Mouse (Mus musculus): Measurements from ENCODE around the gene Stat5b.
A peak's percentile ranks its signal among the peaks of the same experiment; 100 is the strongest.

Gene Stat5b

GRCm38 (mm10) chr11:100865618-100866017, 15.1 kb upstream of the Stat5b start:
- DNase-seq (ENCODE audit: low read depth, low spot score): no peak

GRCm38 (mm10) chr11:100863141-100863540, 12.6 kb upstream of the Stat5b start:
- no peak for DNase-seq (ENCODE audit: low read depth, low spot score)

- no peak for DNase-seq (ENCODE audit: low read depth, low spot score)
Observed at GRCm38 (mm10) chr11:100861836-100862235, 11.3 kb upstream of the Stat5b start.

GRCm38 (mm10) chr11:100861335-100861734, 10.8 kb upstream of the Stat5b start:
- DNase-seq (ENCODE audit: low read depth, low spot score): no peak

- DNase-seq (ENCODE audit: low read depth, low spot score): peak; percentile 91
Observed at GRCm38 (mm10) chr11:100860198-100861048, 9.9 kb upstream of the Stat5b start.

GRCm38 (mm10) chr11:100859579-100860075, 9.1 kb upstream of the Stat5b start:
- DNase-seq (ENCODE audit: low read depth, low spot score): peak; percentile 43

GRCm38 (mm10) chr11:100858935-100859578, 8.5 kb upstream of the Stat5b start, which contains the start of gene Stat5a:
Stat5a (plus strand) TSS chr11:100859351.
- DNase-seq (ENCODE audit: low read depth, low spot score): no peak

GRCm38 (mm10) chr11:100857960-100858359, 7.4 kb upstream of the Stat5b start:
- DNase-seq (ENCODE audit: low read depth, low spot score): no peak

GRCm38 (mm10) chr11:100855178-100855577, 4.7 kb upstream of the Stat5b start:
- no peak for DNase-seq (ENCODE audit: low read depth, low spot score)

- DNase-seq (ENCODE audit: low read depth, low spot score): no peak
Observed at GRCm38 (mm10) chr11:100854268-100854667, 3.7 kb upstream of the Stat5b start.

GRCm38 (mm10) chr11:100853018-100853417, 2.5 kb upstream of the Stat5b start:
- DNase-seq (ENCODE audit: low read depth, low spot score): no peak

- DNase-seq (ENCODE audit: low read depth, low spot score): no peak
Observed at GRCm38 (mm10) chr11:100852088-100852487, 1.6 kb upstream of the Stat5b start.

- no peak for DNase-seq (ENCODE audit: low read depth, low spot score)
Observed at GRCm38 (mm10) chr11:100850778-100851528, 429 bp upstream of the Stat5b start.

GRCm38 (mm10) chr11:100849456-100850037, 977 bp downstream of the Stat5b start:
- DNase-seq (ENCODE audit: low read depth, low spot score): no peak

GRCm38 (mm10) chr11:100848789-100849379, 1.6 kb downstream of the Stat5b start:
- peak; percentile 37 for DNase-seq (ENCODE audit: low read depth, low spot score)

- peak; percentile 39 for DNase-seq (ENCODE audit: low read depth, low spot score)
Observed at GRCm38 (mm10) chr11:100848080-100848479, 2.4 kb downstream of the Stat5b start.

- no peak for DNase-seq (ENCODE audit: low read depth, low spot score)
Observed at GRCm38 (mm10) chr11:100847572-100847971, 3.0 kb downstream of the Stat5b start.

GRCm38 (mm10) chr11:100845793-100846192, 4.7 kb downstream of the Stat5b start:
- DNase-seq (ENCODE audit: low read depth, low spot score): no peak

GRCm38 (mm10) chr11:100844121-100844520, 6.4 kb downstream of the Stat5b start:
- no peak for DNase-seq (ENCODE audit: low read depth, low spot score)

- no peak for DNase-seq (ENCODE audit: low read depth, low spot score)
Observed at GRCm38 (mm10) chr11:100843070-100843669, 7.4 kb downstream of the Stat5b start.

GRCm38 (mm10) chr11:100842025-100842424, 8.5 kb downstream of the Stat5b start:
- no peak for DNase-seq (ENCODE audit: low read depth, low spot score)
